Mouse (Mus musculus) forebrain, postnatal 0 days (tissue): Measurements from ENCODE around the gene Synrg. TPM values are rescaled to one million over a fixed set of nuclear protein-coding genes. Genes with fewer than 3 reads are reported as not detected.

Experiments
- ATAC-seq: fragments of 200-750 bp; cut with Nextera tagmentation; 2 replicates; pipeline ENCODE4 v1.8.0; 2017; ENCODE audit warnings: mild to moderate bottlenecking, moderate library complexity
- DNase-seq: peaks from one replicate; pipeline ENCODE4 v3.0.0-alpha.2; 2015
- H3K27ac ChIP-seq: fragments of 300-500 bp; sonication (generic); 2 replicates; pipeline ENCODE4 v1.5.1; 2014; ENCODE audit warnings: low read depth, mild to moderate bottlenecking, antibody characterized with exemption, low read length, moderate library complexity, mixed read lengths
- H3K27me3 ChIP-seq: fragments of 300-500 bp; sonication (generic); 2 replicates; pipeline ENCODE4 v1.6.1; 2014; ENCODE audit warnings: mild to moderate bottlenecking, low read length, mixed read lengths; ENCODE audit not compliant: insufficient read depth
- H3K36me3 ChIP-seq: fragments of 300-500 bp; sonication (generic); 2 replicates; pipeline ENCODE4 v1.6.1; 2014; ENCODE audit warnings: mild to moderate bottlenecking, moderate library complexity; ENCODE audit not compliant: insufficient read depth
- H3K4me1 ChIP-seq: fragments of 300-500 bp; sonication (generic); 2 replicates; pipeline ENCODE4 v1.6.1; 2014; ENCODE audit warnings: antibody characterized with exemption; ENCODE audit not compliant: insufficient read depth
- H3K4me2 ChIP-seq: fragments of 300-500 bp; sonication (generic); 2 replicates; pipeline ENCODE4 v1.6.1; 2014; ENCODE audit warnings: low read depth, mild to moderate bottlenecking, moderate library complexity
- H3K4me3 ChIP-seq: fragments of 300-500 bp; sonication (generic); 2 replicates; pipeline ENCODE4 v1.5.1; 2014; ENCODE audit warnings: low read depth, low read length, mixed read lengths
- H3K9ac ChIP-seq: fragments of 300-500 bp; sonication (generic); 2 replicates; pipeline ENCODE4 v1.6.1; 2014; ENCODE audit warnings: mild to moderate bottlenecking
- H3K9me3 ChIP-seq: fragments of 300-500 bp; sonication (generic); 2 replicates; pipeline ENCODE4 v1.6.1; 2016; ENCODE audit warnings: low read length
- CTCF ChIP-seq: sonication (generic); IDR thresholded peaks from 2 replicates; pipeline ENCODE4 v1.5.1; 2016; ENCODE audit warnings: antibody characterized with exemption, control low read depth, low read depth
- WGBS: fragments of 180-500 bp; shearing (Covaris S2); extraction: QIAGEN DNeasy Blood & Tissue Kit; methylation state at CpG from one replicate; pipeline ENCODE4 v1.1.7; 2014; 5-methylcytosine and 5-hydroxymethylcytosine counted together
- polyA plus RNA-seq: library from polyadenylated mRNA; unstranded; fragments of >200 nt; fragmentation: Nextera tagmentation; extraction: Ambion mirVana; gene quantifications from 2 replicates; pipeline ENCODE4 v1.2.1, GENCODE M21; 2015
- total RNA-seq: library from RNA; depleted of rRNA; stranded (reverse); fragments of >200 nt; gene quantifications from 2 replicates; pipeline ENCODE4 v1.2.3, GENCODE M21; 2014

Synrg gene
- total and polyA plus RNA-seq, 2 experiments from 2014 or later, result 18.6 to 52.1 TPM

DNA sequence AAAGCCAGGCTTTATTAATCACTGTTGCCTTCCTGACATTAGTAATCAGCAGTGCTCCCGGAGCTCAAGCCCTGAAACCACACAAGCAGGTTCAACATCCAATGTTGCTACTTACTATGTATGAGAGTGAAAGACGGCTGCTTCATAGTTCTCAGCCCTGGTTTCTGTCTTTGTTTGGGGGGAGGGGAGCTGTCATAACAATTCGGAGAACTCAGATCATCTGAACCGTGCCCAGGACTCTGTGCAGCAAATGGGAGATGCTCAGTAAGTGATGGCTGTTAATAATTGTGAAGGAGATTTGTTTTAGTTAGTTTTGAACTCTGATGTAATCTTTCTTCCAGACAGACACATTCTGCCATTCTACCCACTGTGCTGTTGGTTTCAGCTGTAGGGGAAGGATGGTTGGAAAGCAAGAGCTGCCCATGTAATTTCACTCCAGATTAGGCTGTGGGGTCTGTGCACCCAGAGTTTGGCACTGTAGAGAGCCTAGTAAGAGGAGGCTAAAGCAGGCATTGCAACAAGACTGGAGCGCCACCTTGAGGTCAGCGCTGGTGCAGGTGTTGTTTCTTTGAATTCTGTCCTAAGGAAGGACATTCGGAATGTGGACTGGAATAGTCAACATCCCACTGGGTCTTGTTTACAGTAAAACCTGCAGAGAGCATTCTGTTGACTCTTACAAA lies 28.1 kb upstream of the Synrg start:
- Histone ChIP-seq H3K9ac (no peak overlapping the region), H3K9me3 (no peaks in the 10 kb centered on the region), H3K4me2 (no peak overlapping the region), H3K4me3 (no peak overlapping the region), H3K27ac (no peak overlapping the region), H3K4me1 (no peaks in the 10 kb centered on the region), H3K36me3 (no peaks in the 10 kb centered on the region), H3K27me3 (no peaks in the 10 kb centered on the region)
- ATAC-seq (peak; percentile 42; the same call in 1 of the 2 replicates), DNase-seq (peak; percentile 75)
- 26% methylated on average over 7 of the region's 7 CpGs for WGBS
- peak; percentile 91 for TF ChIP-seq CTCF

DNA sequence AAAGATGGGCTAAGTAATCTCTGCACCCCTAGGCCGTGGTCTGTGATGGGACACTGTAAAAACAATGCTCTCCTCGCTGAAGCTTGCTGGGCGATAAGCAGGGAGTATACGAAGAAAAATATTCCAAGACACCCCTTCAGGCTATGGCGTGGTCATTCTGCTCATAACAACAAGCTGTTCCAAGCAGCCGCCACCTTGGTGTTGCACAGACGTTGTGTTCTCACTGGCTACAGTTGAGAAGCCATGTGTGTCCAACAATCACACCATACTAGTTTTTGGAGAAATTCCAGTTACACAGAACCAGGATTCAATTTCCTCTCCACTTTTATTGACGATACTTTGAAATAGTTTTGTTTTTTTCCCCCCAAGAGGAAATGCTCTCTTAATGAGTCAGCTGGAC lies 25.7 kb upstream of the Synrg start:
- no peak overlapping the region for H3K9ac ChIP-seq
- H3K27me3 ChIP-seq, result no peaks in the 10 kb centered on the region
- ATAC-seq, result no peak
- H3K4me3 ChIP-seq, result no peak overlapping the region
- H3K36me3 ChIP-seq, result no peaks in the 10 kb centered on the region
- no peak for TF ChIP-seq CTCF
- H3K27ac ChIP-seq, result no peak overlapping the region
- no peak overlapping the region for H3K4me2 ChIP-seq
- peaks cover 5% of the 10 kb centered on the region; the same call in 1 of the 2 replicates for H3K4me1 ChIP-seq
- H3K9me3 ChIP-seq, result no peaks in the 10 kb centered on the region
- WGBS, result 83% methylated on average over 8 of the region's 8 CpGs
- DNase-seq, result no peak

- 1% methylated on average over 49 of the region's 49 CpGs for WGBS
- Histone ChIP-seq H3K4me2 (peak within 1 kb of the TSS; percentile 65), H3K4me3 (peak within 1 kb of the TSS; percentile 61), H3K4me1 (peaks cover 5% of the 10 kb centered on the region; the same call in 1 of the 2 replicates), H3K27ac (peak within 1 kb of the TSS; percentile 62), H3K9me3 (no peaks in the 10 kb centered on the region), H3K36me3 (peaks cover 22% of the 10 kb centered on the region), H3K9ac (peak within 1 kb of the TSS; percentile 67), H3K27me3 (no peaks in the 10 kb centered on the region)
- DNase-seq (peak; percentile 94), ATAC-seq (peak; percentile 100)
- TF ChIP-seq CTCF, result no peak
Measured at GRCm38 (mm10) chr11:83941950-83942840, 22.0 kb upstream of the Synrg start, which contains the start of gene Ddx52. Ddx52 (plus strand) TSS chr11:83942062.

GRCm38 (mm10) chr11:83956822-83957221 lies 7.4 kb upstream of the Synrg start:
- Histone ChIP-seq H3K4me1 (no peaks in the 10 kb centered on the region), H3K36me3 (peaks cover 72% of the 10 kb centered on the region), H3K9me3 (no peaks in the 10 kb centered on the region), H3K9ac (no peak overlapping the region), H3K4me3 (no peak overlapping the region), H3K27me3 (no peaks in the 10 kb centered on the region), H3K4me2 (no peak overlapping the region), H3K27ac (no peak overlapping the region)
- DNase-seq (no peak), ATAC-seq (no peak)
- WGBS, result 93% methylated on average over 2 of the region's 2 CpGs
- TF ChIP-seq CTCF, result no peak

- Histone ChIP-seq H3K9ac (no peak overlapping the region), H3K27me3 (no peaks in the 10 kb centered on the region), H3K36me3 (peaks cover 44% of the 10 kb centered on the region), H3K4me3 (no peak overlapping the region), H3K9me3 (no peaks in the 10 kb centered on the region), H3K4me1 (peaks cover 10% of the 10 kb centered on the region; the same call in 1 of the 2 replicates), H3K4me2 (no peak overlapping the region), H3K27ac (no peak overlapping the region)
- DNase-seq (no peak), ATAC-seq (no peak)
- 93% methylated on average over 3 of the region's 3 CpGs for WGBS
- no peak for TF ChIP-seq CTCF
Measured at GRCm38 (mm10) chr11:83961983-83962382, 2.2 kb upstream of the Synrg start.

DNA sequence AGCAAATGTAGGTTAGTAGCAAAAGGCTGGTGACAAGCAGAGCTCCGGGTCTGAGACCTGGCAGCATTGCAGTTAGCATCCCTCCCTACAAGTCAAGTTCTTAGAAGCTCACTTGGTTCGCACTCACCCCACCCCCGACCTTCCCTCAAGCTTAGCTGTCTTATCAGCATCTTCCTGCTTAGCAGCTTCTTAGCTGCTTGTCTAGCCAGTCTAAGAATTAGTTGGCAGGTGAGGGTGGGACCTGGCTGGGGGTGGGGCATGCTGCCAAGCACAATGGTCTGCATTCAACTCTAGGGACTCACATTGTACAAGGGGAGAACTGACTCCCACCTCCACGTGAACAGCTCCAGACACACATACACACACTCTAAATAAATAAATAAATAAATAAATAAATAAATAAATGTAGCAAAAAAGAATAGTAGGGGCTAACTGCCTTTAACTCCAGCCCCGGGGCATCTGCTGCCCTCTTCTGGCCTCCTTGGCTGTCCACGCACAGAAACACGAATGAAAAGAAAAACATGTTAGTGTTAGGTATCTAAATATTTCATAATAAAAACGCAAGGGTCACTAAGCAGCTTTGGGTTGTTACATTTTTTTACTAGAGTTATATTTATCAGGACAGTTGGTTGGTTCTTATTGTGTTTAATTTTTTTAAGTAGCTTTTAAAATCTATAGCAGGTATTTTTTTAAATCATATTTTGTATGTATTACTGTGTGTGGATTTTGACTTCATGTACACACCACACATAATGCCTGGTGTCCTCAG lies 3.4 kb downstream of the Synrg start:
- Histone ChIP-seq H3K4me3 (no peak overlapping the region), H3K9me3 (no peaks in the 10 kb centered on the region), H3K4me2 (no peak overlapping the region), H3K36me3 (peaks cover 6% of the 10 kb centered on the region), H3K9ac (no peak overlapping the region), H3K27ac (no peak overlapping the region), H3K27me3 (no peaks in the 10 kb centered on the region), H3K4me1 (peaks cover 10% of the 10 kb centered on the region; the same call in 1 of the 2 replicates)
- TF ChIP-seq CTCF, result peak; percentile 17; the same call in 1 of the 2 replicates
- 53% methylated on average over 8 of the region's 8 CpGs for WGBS
- DNase-seq, result no peak
- no peak for ATAC-seq
